Mouse (Mus musculus) olfactory bulb, adult 2 months (tissue): ENCODE data around the gene Schip1.

Source experiments
- CTCF ChIP-seq: fragments of 200-500 bp; IDR thresholded peaks from 2 replicates; pipeline ENCODE4 v1.5.1; 2012; ENCODE audit warnings: low read depth, mild to moderate bottlenecking, low read length, moderate library complexity; ENCODE audit not compliant: insufficient read depth
- POLR2A ChIP-seq: fragments of 200-500 bp; IDR thresholded peaks from 2 replicates; pipeline ENCODE4 v1.6.1; 2012; ENCODE audit warnings: mild to moderate bottlenecking, low read depth, low read length, moderate library complexity; ENCODE audit not compliant: insufficient read depth

- TF ChIP-seq POLR2A: no peak
- TF ChIP-seq CTCF: no peak
Measured at GRCm38 (mm10) chr3:68536071-68536470, 471.5 kb downstream of the Schip1 start.
